ENCODE assay signal across 12 mouse cellular contexts in genomic region chr2:91281366-91281765, GRCm38 (mm10). TPM values are rescaled to one million over a fixed set of nuclear protein-coding genes. Genes with fewer than 3 reads are reported as not detected.
DNase-seq lines count a peak whose midpoint lies in the region; ATAC-seq lines count a peak whose summit lies in the region.
"Had no signal": no experiment of that assay in that cellular context is flagged by ENCODE, and none has a peak within 500 bp of the region (broad histone marks: within the 10 kb centered on the region; RNA-seq: fewer than 3 reads in every experiment).

No protein-coding gene starts in this region.

- H3K9ac ChIP-seq in hindbrain, embryonic 11.5 days (ENCODE audit: low read depth, low read length): no peak overlapping the region
- H3K9ac ChIP-seq in limb, embryonic 12.5 days (replicated peaks): no peak overlapping the region
- H3K9ac ChIP-seq: hindbrain, embryonic 15.5 days had no signal

- no peak overlapping the region for H3K4me3 ChIP-seq in hindbrain, embryonic 11.5 days (ENCODE audit: low read depth, low read length)
- H3K4me3 ChIP-seq in hindbrain, embryonic 10.5 days: no peak overlapping the region
- no peak overlapping the region for H3K4me3 ChIP-seq in limb, embryonic 12.5 days (replicated peaks)
- H3K4me3 ChIP-seq: erythroblast, embryonic 14.5 days; hindbrain, embryonic 15.5 days had no signal

- no peaks in the 10 kb centered on the region for H3K27me3 ChIP-seq in hindbrain, embryonic 11.5 days (ENCODE audit: control insufficient read depth, insufficient read depth, low read length)
- no peaks in the 10 kb centered on the region for H3K27me3 ChIP-seq in hindbrain, embryonic 10.5 days (ENCODE audit: insufficient read depth, poor library complexity, severe bottlenecking)
- no peaks in the 10 kb centered on the region for H3K27me3 ChIP-seq in limb, embryonic 12.5 days
- H3K27me3 ChIP-seq: CH12.LX; hindbrain, embryonic 15.5 days had no signal

- no peak overlapping the region for H3K27ac ChIP-seq in hindbrain, embryonic 11.5 days (ENCODE audit: low read depth, low read length)
- no peak overlapping the region for H3K27ac ChIP-seq in hindbrain, embryonic 10.5 days
- H3K27ac ChIP-seq in limb, embryonic 12.5 days: peak overlapping the region; percentile 58; the same call in 1 of the 2 replicates
- H3K27ac ChIP-seq: hindbrain, embryonic 15.5 days had no signal

- no peaks in the 10 kb centered on the region for H3K9me3 ChIP-seq in hindbrain, embryonic 11.5 days (ENCODE audit: control insufficient read depth, low read length)
- no peaks in the 10 kb centered on the region for H3K9me3 ChIP-seq in hindbrain, embryonic 10.5 days
- no peaks in the 10 kb centered on the region for H3K9me3 ChIP-seq in limb, embryonic 12.5 days
- H3K9me3 ChIP-seq: hindbrain, embryonic 15.5 days had no signal

- DNase-seq in hindbrain, embryonic 11.5 days (ENCODE audit: low spot score): no peak
- DNase-seq in hindbrain, embryonic 10.5 days (ENCODE audit: low spot score): no peak
- peak; percentile 56 to 74 for DNase-seq in urinary bladder, adult 18-20 months (ENCODE audit: low spot score in 2 of 2)
- DNase-seq in urinary bladder, adult 2 months (ENCODE audit: low spot score): no peak
- no peak for DNase-seq in embryo, embryonic 9.5 days (ENCODE audit: extremely low spot score)
- no peak for DNase-seq in thymus, postnatal 14 days
- DNase-seq in cerebellum, postnatal 10 days: no peak
- DNase-seq: gastrocnemius, postnatal 10 days had no signal

- 60% methylated on average over 5 of the region's 5 CpGs for WGBS in hindbrain, embryonic 11.5 days
- WGBS in hindbrain, embryonic 10.5 days: 46% methylated on average over 5 of the region's 5 CpGs
- 50% methylated on average over 5 of the region's 5 CpGs for WGBS in limb, embryonic 12.5 days

- no peaks in the 10 kb centered on the region for H3K4me1 ChIP-seq in hindbrain, embryonic 11.5 days (replicated peaks; ENCODE audit: control insufficient read depth, insufficient read depth, low read length)
- peaks cover 24% of the 10 kb centered on the region for H3K4me1 ChIP-seq in hindbrain, embryonic 10.5 days (replicated peaks)
- peaks cover 32% of the 10 kb centered on the region for H3K4me1 ChIP-seq in limb, embryonic 12.5 days (replicated peaks)

- no peak overlapping the region for H3K4me2 ChIP-seq in hindbrain, embryonic 11.5 days (replicated peaks; ENCODE audit: low read depth, low read length)
- no peak overlapping the region for H3K4me2 ChIP-seq in limb, embryonic 12.5 days
- H3K4me2 ChIP-seq: hindbrain, embryonic 15.5 days had no signal

- ATAC-seq in hindbrain, embryonic 11.5 days (ENCODE audit: low FRiP score): 0 out of 2 replicates have a peak, but pooled peaks have one; percentile 15
- ATAC-seq in limb, embryonic 12.5 days (ENCODE audit: insufficient number of reproducible peaks, insufficient read depth, low FRiP score, low TSS enrichment, low read depth): no peak; the same call in 1 of the 2 replicates

- H3K36me3 ChIP-seq in hindbrain, embryonic 11.5 days (ENCODE audit: control insufficient read depth, insufficient read depth, low read length): no peaks in the 10 kb centered on the region
- peaks cover 27% of the 10 kb centered on the region for H3K36me3 ChIP-seq in hindbrain, embryonic 10.5 days
- H3K36me3 ChIP-seq in limb, embryonic 12.5 days: peaks cover 25% of the 10 kb centered on the region; the same call in 1 of the 2 replicates

RNA-seq across cellular contexts. Expression of gene Arfgap2, which starts 16.6 kb away (rescaled TPM):
- 66.1 and 78.9 TPM in 2 replicates for polyA plus RNA-seq in hindbrain, embryonic 11.5 days (2014; fragmentation: Nextera tagmentation; extraction: Ambion mirVana)
- 93.6 and 94.4 TPM in 2 replicates for polyA plus RNA-seq in hindbrain, embryonic 10.5 days (2016; fragmentation: Nextera tagmentation; extraction: Ambion mirVana)
- 30.7 and 41.6 TPM in 2 replicates for polyA plus RNA-seq in urinary bladder, adult 2 months (2012; rRNA removed)
- polyA plus RNA-seq in limb, embryonic 12.5 days (2016; fragmentation: Nextera tagmentation; extraction: Ambion mirVana): 99.9 and 108 TPM in 2 replicates

RNA-seq across cellular contexts. Expression of gene Pacsin3, which starts 25.6 kb away (rescaled TPM):
- polyA plus RNA-seq in hindbrain, embryonic 11.5 days (2014; fragmentation: Nextera tagmentation; extraction: Ambion mirVana): 16.4 and 17.3 TPM in 2 replicates
- 30.0 and 38.5 TPM in 2 replicates for polyA plus RNA-seq in hindbrain, embryonic 10.5 days (2016; fragmentation: Nextera tagmentation; extraction: Ambion mirVana)
- polyA plus RNA-seq in urinary bladder, adult 2 months (2012; rRNA removed): 43.3 and 46.7 TPM in 2 replicates
- 44.7 and 44.8 TPM in 2 replicates for polyA plus RNA-seq in limb, embryonic 12.5 days (2016; fragmentation: Nextera tagmentation; extraction: Ambion mirVana)
- polyA plus RNA-seq: erythroblast, embryonic 14.5 days had no signal

RNA-seq across cellular contexts. Expression of gene Ddb2, which starts 44.6 kb away (rescaled TPM):
- 6.2 and 8.6 TPM in 2 replicates for polyA plus RNA-seq in hindbrain, embryonic 11.5 days (2014; fragmentation: Nextera tagmentation; extraction: Ambion mirVana)
- polyA plus RNA-seq in hindbrain, embryonic 10.5 days (2016; fragmentation: Nextera tagmentation; extraction: Ambion mirVana): 8.3 and 10.5 TPM in 2 replicates
- polyA plus RNA-seq in urinary bladder, adult 2 months (2012; rRNA removed): 28.5 and 43.1 TPM in 2 replicates
- polyA plus RNA-seq in limb, embryonic 12.5 days (2016; fragmentation: Nextera tagmentation; extraction: Ambion mirVana): 18.0 and 19.6 TPM in 2 replicates

Comparison
In these comparisons a context has a peak if more than half of its experiments do, and no peak if none do; other contexts are left out.
1. DNase-seq: peak in urinary bladder, adult 18-20 months (2 of 2); none in hindbrain, embryonic 11.5 days (single experiment), hindbrain, embryonic 10.5 days (single experiment), urinary bladder, adult 2 months (single experiment), embryo, embryonic 9.5 days (single experiment), thymus, postnatal 14 days (single experiment) and cerebellum, postnatal 10 days (0 of 2).